Mouse (Mus musculus) midbrain, embryonic 11.5 days (tissue): Measurements from ENCODE around the gene Spdye4b. TPM values are rescaled to one million over a fixed set of nuclear protein-coding genes. Genes with fewer than 3 reads are reported as not detected.
A peak's percentile ranks its signal among the peaks of the same experiment; 100 is the strongest.
"Not testable (repeated sequence)": the region's sequence is repeated elsewhere in the genome, so short reads cannot be mapped to it uniquely, and the experiment has no call there.

Experiments used
- ATAC-seq: fragments of 200-750 bp; cut with Nextera tagmentation; 2 replicates; pipeline ENCODE4 v1.8.0; 2017; ENCODE audit warnings: moderate TSS enrichment, moderate library complexity; ENCODE audit not compliant: low FRiP score
- DNase-seq: peaks from one replicate; pipeline ENCODE4 v3.0.0; 2015; ENCODE audit warnings: low spot score; ENCODE audit errors: missing footprints
- H3K27ac ChIP-seq: fragments of 300-500 bp; sonication (generic); 2 replicates; pipeline ENCODE4 v1.5.1; 2014; ENCODE audit warnings: low read depth, low read length
- H3K27me3 ChIP-seq: fragments of 300-500 bp; sonication (generic); 2 replicates; pipeline ENCODE4 v1.6.1; 2014; ENCODE audit warnings: mild to moderate bottlenecking, low read length, moderate library complexity, mixed read lengths; ENCODE audit not compliant: control insufficient read depth, insufficient read depth
- H3K36me3 ChIP-seq: fragments of 300-500 bp; sonication (generic); 2 replicates; pipeline ENCODE4 v1.6.1; 2014; ENCODE audit warnings: mild to moderate bottlenecking, low read length, moderate library complexity, mixed read lengths; ENCODE audit not compliant: control insufficient read depth, insufficient read depth
- H3K4me1 ChIP-seq: fragments of 300-500 bp; sonication (generic); 2 replicates; pipeline ENCODE4 v1.6.1; 2014; ENCODE audit warnings: low read length; ENCODE audit not compliant: control insufficient read depth, insufficient read depth
- H3K4me2 ChIP-seq: fragments of 300-500 bp; sonication (generic); 2 replicates; pipeline ENCODE4 v1.6.1; 2014; ENCODE audit warnings: mild to moderate bottlenecking, moderate library complexity
- H3K4me3 ChIP-seq: fragments of 300-500 bp; sonication (generic); 2 replicates; pipeline ENCODE4 v1.5.1; 2014; ENCODE audit warnings: low read depth, low read length
- H3K9ac ChIP-seq: fragments of 300-500 bp; sonication (generic); 2 replicates; pipeline ENCODE4 v1.6.1; 2014; ENCODE audit warnings: low read length
- H3K9me3 ChIP-seq: fragments of 300-500 bp; sonication (generic); 2 replicates; pipeline ENCODE4 v1.6.1; 2016; ENCODE audit warnings: low read length; ENCODE audit not compliant: control insufficient read depth
- WGBS: fragments of 180-500 bp; shearing (Covaris S2); extraction: QIAGEN DNeasy Blood & Tissue Kit; methylation state at CpG from one replicate; pipeline ENCODE4 v1.1.7; 2014; 5-methylcytosine and 5-hydroxymethylcytosine counted together
- polyA plus RNA-seq: library from polyadenylated mRNA; unstranded; fragments of >200 nt; fragmentation: Nextera tagmentation; extraction: Ambion mirVana; gene quantifications from 2 replicates; pipeline ENCODE4 v1.2.1, GENCODE M21; 2014

The Spdye4b gene
- polyA plus RNA-seq, 1 experiment from 2014 or later, result not detected

- ATAC-seq, H3K4me1 ChIP-seq: not testable (repeated sequence)
- WGBS, result 78% methylated on average over 8 of the region's 8 CpGs
Observed at GRCm38 (mm10) chr5:143194747-143195146, 13.9 kb downstream of the Spdye4b start.

GRCm38 (mm10) chr5:143195166-143195565, 14.3 kb downstream of the Spdye4b start:
- Histone ChIP-seq H3K4me1 (no peaks in the 10 kb centered on the region), H3K9ac (no peak overlapping the region), H3K4me2 (no peak overlapping the region), H3K36me3 (no peaks in the 10 kb centered on the region), H3K27me3 (no peaks in the 10 kb centered on the region), H3K9me3 (no peaks in the 10 kb centered on the region), H3K27ac (no peak overlapping the region), H3K4me3 (no peak overlapping the region)
- 77% methylated on average over 2 of the region's 2 CpGs for WGBS
- ATAC-seq (no peak), DNase-seq (no peak)

More at GRCm38 (mm10) chr5:143194747-143195146, 13.9 kb downstream of the Spdye4b start:
- not testable (repeated sequence) for H3K9ac ChIP-seq, H3K36me3 ChIP-seq, DNase-seq, H3K4me2 ChIP-seq, H3K9me3 ChIP-seq, H3K27me3 ChIP-seq, H3K27ac ChIP-seq, H3K4me3 ChIP-seq

GRCm38 (mm10) chr5:143196506-143196905, 15.7 kb downstream of the Spdye4b start:
- no peak overlapping the region for H3K4me2 ChIP-seq
- ATAC-seq (no peak), DNase-seq (no peak)
- H3K9me3 ChIP-seq, result no peaks in the 10 kb centered on the region
- no peaks in the 10 kb centered on the region for H3K36me3 ChIP-seq
- no peaks in the 10 kb centered on the region for H3K27me3 ChIP-seq
- WGBS, result 91% methylated on average over 4 of the region's 4 CpGs
- no peak overlapping the region for H3K27ac ChIP-seq
- no peaks in the 10 kb centered on the region for H3K4me1 ChIP-seq
- no peak overlapping the region for H3K9ac ChIP-seq
- H3K4me3 ChIP-seq, result no peak overlapping the region

- Histone ChIP-seq H3K4me1 (no peaks in the 10 kb centered on the region), H3K27me3 (no peaks in the 10 kb centered on the region), H3K36me3 (no peaks in the 10 kb centered on the region), H3K27ac (no peak overlapping the region), H3K4me2 (no peak overlapping the region), H3K9me3 (peaks cover 4% of the 10 kb centered on the region; the same call in 1 of the 2 replicates), H3K9ac (no peak overlapping the region), H3K4me3 (no peak overlapping the region)
- DNase-seq, result no peak
- 72% methylated on average over 3 of the region's 3 CpGs for WGBS
- no peak for ATAC-seq
Observed at GRCm38 (mm10) chr5:143205015-143205414, 24.2 kb downstream of the Spdye4b start.

GRCm38 (mm10) chr5:143213832-143214231, 33.0 kb downstream of the Spdye4b start:
- Histone ChIP-seq H3K36me3 (no peaks in the 10 kb centered on the region), H3K4me1 (no peaks in the 10 kb centered on the region), H3K4me3 (no peak overlapping the region), H3K9me3 (peaks cover under 1% of the 10 kb centered on the region; the same call in 1 of the 2 replicates), H3K9ac (no peak overlapping the region), H3K27me3 (no peaks in the 10 kb centered on the region), H3K27ac (no peak overlapping the region), H3K4me2 (no peak overlapping the region)
- 93% methylated on average over 2 of the region's 2 CpGs for WGBS
- no peak for ATAC-seq
- DNase-seq, result no peak

- Histone ChIP-seq H3K4me1 (no peaks in the 10 kb centered on the region), H3K9me3 (no peaks in the 10 kb centered on the region), H3K4me3 (no peak overlapping the region), H3K9ac (no peak overlapping the region), H3K27ac (no peak overlapping the region), H3K4me2 (no peak overlapping the region), H3K27me3 (no peaks in the 10 kb centered on the region), H3K36me3 (no peaks in the 10 kb centered on the region)
- no peak for ATAC-seq
- 81% methylated on average over 5 of the region's 5 CpGs for WGBS
- no peak for DNase-seq
Observed at GRCm38 (mm10) chr5:143220996-143221395, 40.2 kb downstream of the Spdye4b start.

GRCm38 (mm10) chr5:143222287-143222686, 41.5 kb downstream of the Spdye4b start:
- no peak overlapping the region for H3K4me2 ChIP-seq
- H3K9me3 ChIP-seq, result no peaks in the 10 kb centered on the region
- H3K27ac ChIP-seq, result no peak overlapping the region
- ATAC-seq, result no peak
- no peaks in the 10 kb centered on the region for H3K4me1 ChIP-seq
- no peaks in the 10 kb centered on the region for H3K27me3 ChIP-seq
- no peaks in the 10 kb centered on the region for H3K36me3 ChIP-seq
- H3K4me3 ChIP-seq, result no peak overlapping the region
- DNase-seq, result no peak
- no peak overlapping the region for H3K9ac ChIP-seq
- WGBS, result 89% methylated on average over 1 of the region's 1 CpGs

- H3K27me3 ChIP-seq, result no peaks in the 10 kb centered on the region
- H3K9me3 ChIP-seq, result peaks cover 5% of the 10 kb centered on the region; the same call in 1 of the 2 replicates
- 84% methylated on average over 3 of the region's 3 CpGs for whole genome bisulfite sequencing
- DNase-seq (no peak), ATAC-seq (no peak)
- no peak within 1 kb of the TSS for H3K4me3 ChIP-seq
- H3K4me1 ChIP-seq, result no peaks in the 10 kb centered on the region
- H3K9ac ChIP-seq, result no peak within 1 kb of the TSS
- H3K36me3 ChIP-seq, result no peaks in the 10 kb centered on the region
- no peak within 1 kb of the TSS for H3K27ac ChIP-seq
- H3K4me2 ChIP-seq, result no peak within 1 kb of the TSS
Observed at GRCm38 (mm10) chr5:143226790-143227189, 46.0 kb downstream of the Spdye4b start, which contains the start of gene Spdye4a. Gene Spdye4a, minus strand, starts transcription at chr5:143226890.

GRCm38 (mm10) chr5:143235028-143235693, 54.3 kb downstream of the Spdye4b start, which contains the start of gene Zfp12:
Gene Zfp12, plus strand, starts transcription at chr5:143235163.
- DNase-seq (peak; percentile 99), ATAC-seq (peak; percentile 97)
- Histone ChIP-seq H3K9ac (peak within 1 kb of the TSS; percentile 96), H3K36me3 (peaks cover 7% of the 10 kb centered on the region), H3K27ac (peak within 1 kb of the TSS; percentile 96), H3K4me3 (peak within 1 kb of the TSS; percentile 87), H3K4me1 (peaks cover 14% of the 10 kb centered on the region), H3K27me3 (no peaks in the 10 kb centered on the region), H3K9me3 (no peaks in the 10 kb centered on the region), H3K4me2 (peak within 1 kb of the TSS; percentile 86)
- 0% methylated on average over 58 of the region's 58 CpGs for WGBS
